Mouse (Mus musculus): ENCODE measurements at regions not wholly inside any gene's neighbourhood (a gene's known extent, or its start where the extent isn't known, plus 50 kb on each side); places are given as distances from the start of the nearest gene placed in this dataset.
"Not testable (repeated sequence)": the region's sequence is repeated elsewhere in the genome, so short reads cannot be mapped to it uniquely, and the experiment has no call there.

DNA sequence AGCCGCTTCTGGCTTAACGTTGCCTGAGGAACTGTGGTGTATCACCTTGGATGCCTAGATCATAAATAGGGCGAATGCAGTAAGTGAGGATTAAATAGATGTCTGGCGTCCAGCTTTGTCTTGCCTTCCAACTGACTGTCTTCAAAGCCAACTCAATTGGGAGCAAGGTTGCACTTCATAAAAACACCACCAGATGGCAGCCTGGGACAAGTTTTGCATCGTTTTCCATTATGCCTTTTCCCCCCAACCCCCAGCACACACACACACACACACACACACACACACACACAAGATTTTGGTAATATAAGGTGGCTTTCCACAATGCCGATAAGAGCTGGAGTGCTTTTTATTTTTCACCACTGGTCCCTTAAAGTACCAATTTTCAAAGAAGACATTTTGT is 209.3 kb downstream of the Mtrr start:
- H3K27ac ChIP-seq; H3K4me3 ChIP-seq (replicated peaks); H3K9ac ChIP-seq (replicated peaks); ATAC-seq (ENCODE audit: insufficient number of reproducible peaks, insufficient read depth, low FRiP score, low TSS enrichment, low read depth); H3K27me3 ChIP-seq; H3K4me1 ChIP-seq (replicated peaks); H3K4me2 ChIP-seq; H3K36me3 ChIP-seq: not testable (repeated sequence)
- H3K9me3 ChIP-seq = peaks cover 63% of the 10 kb centered on the region
- WGBS = 84% methylated on average over 6 of the region's 6 CpGs

Data from limb, embryonic 12.5 days (tissue).